Mouse (Mus musculus) E14TG2a.4 (cell line): ENCODE results near the gene Wdr63.

Source experiments
- CTCF ChIP-seq: conservative IDR thresholded peaks from 2 replicates; pipeline ENCODE4 v1.5.1; 2014; ENCODE audit warnings: low read length
- POU5F1 ChIP-seq: IDR thresholded peaks from 2 replicates; pipeline ENCODE4 v1.6.1; 2014; ENCODE audit warnings: low read length, borderline replicate concordance

GRCm38 (mm10) chr3:146096986-146097385 is 10.9 kb downstream of the Wdr63 start:
- TF ChIP-seq CTCF = no peak
- TF ChIP-seq POU5F1 = no peak
